Mouse (Mus musculus): Measurements from ENCODE around the gene Gm21788.
"Not testable (repeated sequence)": the region's sequence is repeated elsewhere in the genome, so short reads cannot be mapped to it uniquely, and the experiment has no call there.

Gene Gm21788

GRCm38 (mm10) chrY:7404710-7405109, at the start of gene Gm21788:
Gene Gm21788 (plus strand): TSS chrY:7405010.
- not testable (repeated sequence) for DNase-seq (ENCODE audit: low spot score in 2 of 2)
